Mouse (Mus musculus): ENCODE measurements at regions not wholly inside any gene's neighbourhood (a gene's known extent, or its start where the extent isn't known, plus 50 kb on each side); places are given as distances from the start of the nearest gene placed in this dataset.

DNA sequence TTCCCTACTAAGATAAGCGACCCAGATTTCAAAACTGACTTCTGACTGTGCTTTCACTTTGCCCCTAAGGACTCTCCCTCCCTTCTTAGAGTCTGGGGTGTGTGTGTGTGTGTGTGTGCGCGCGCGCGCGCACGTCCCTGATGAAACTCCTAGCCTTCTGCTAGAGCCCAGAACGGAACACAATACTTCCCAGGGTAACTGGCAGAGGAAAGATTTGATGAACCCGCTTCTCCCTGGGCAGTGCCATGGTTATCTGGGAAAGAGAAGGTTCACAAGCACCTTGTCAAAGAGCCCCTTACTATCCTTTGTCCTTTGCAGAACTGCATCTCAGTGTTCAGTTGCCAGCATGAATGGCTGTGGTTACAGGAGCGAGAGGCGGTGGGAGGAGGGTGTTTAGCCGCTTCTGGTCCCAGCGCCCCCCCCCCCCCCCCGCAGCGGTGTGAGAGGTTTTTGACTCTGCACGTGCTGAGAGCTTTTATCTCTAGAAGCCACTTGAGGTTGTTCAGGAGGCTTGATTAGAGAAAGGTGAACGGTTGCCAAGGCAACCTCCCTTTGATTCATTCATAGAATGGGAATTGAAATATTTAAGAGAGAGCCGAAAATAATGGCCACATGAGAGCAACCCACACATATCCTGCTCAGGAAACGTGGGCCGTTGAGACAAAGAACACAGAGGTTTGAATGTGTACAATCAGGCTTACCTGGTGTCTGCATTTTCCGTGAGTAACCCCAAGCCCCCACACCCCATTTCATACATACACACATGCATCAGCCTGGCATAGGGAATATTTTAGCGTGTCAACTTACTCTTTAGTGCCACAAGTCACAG is 286.3 kb upstream of the Gm10131 start:
- no peaks in the 10 kb centered on the region for H3K27me3 ChIP-seq (ENCODE audit: control insufficient read depth, insufficient read depth, low read length)
- peak; percentile 55 for ATAC-seq (ENCODE audit: low FRiP score)
- 37% methylated on average over 22 of the region's 23 CpGs for WGBS
- H3K4me3 ChIP-seq (ENCODE audit: low read depth, low read length) = no peak overlapping the region
- 0 out of 2 replicates have a peak, but pooled peaks cover 3% of the 10 kb centered on the region for H3K4me1 ChIP-seq (replicated peaks; ENCODE audit: control insufficient read depth, insufficient read depth, low read length)
- H3K36me3 ChIP-seq (ENCODE audit: control insufficient read depth, insufficient read depth, low read length) = no peaks in the 10 kb centered on the region
- no peaks in the 10 kb centered on the region for H3K9me3 ChIP-seq (ENCODE audit: control insufficient read depth, low read length)
- DNase-seq (ENCODE audit: low spot score) = peak; percentile 43
- peak overlapping the region; percentile 37; the same call in 1 of the 2 replicates for H3K27ac ChIP-seq (ENCODE audit: low read depth, low read length)
- no peak overlapping the region for H3K9ac ChIP-seq (ENCODE audit: low read depth, low read length)
- H3K4me2 ChIP-seq (replicated peaks; ENCODE audit: low read depth, low read length) = no peak overlapping the region

- DNase-seq (ENCODE audit: low spot score) = peak; percentile 42
- Histone ChIP-seq H3K27ac (ENCODE audit: low read depth, low read length) (no peak overlapping the region), H3K9me3 (ENCODE audit: control insufficient read depth, low read length) (no peaks in the 10 kb centered on the region), H3K4me1 (replicated peaks; ENCODE audit: control insufficient read depth, insufficient read depth, low read length) (0 out of 2 replicates have a peak, but pooled peaks cover 6% of the 10 kb centered on the region), H3K4me3 (ENCODE audit: low read depth, low read length) (no peak overlapping the region), H3K9ac (ENCODE audit: low read depth, low read length) (no peak overlapping the region), H3K36me3 (ENCODE audit: control insufficient read depth, insufficient read depth, low read length) (no peaks in the 10 kb centered on the region), H3K4me2 (replicated peaks; ENCODE audit: low read depth, low read length) (no peak overlapping the region), H3K27me3 (ENCODE audit: control insufficient read depth, insufficient read depth, low read length) (no peaks in the 10 kb centered on the region)
- ATAC-seq (ENCODE audit: low FRiP score) = no peak
- WGBS = 58% methylated on average over 4 of the region's 4 CpGs
Measured at GRCm38 (mm10) chr8:34397225-34397582, 285.7 kb upstream of the Gm10131 start.

- Histone ChIP-seq H3K27ac (ENCODE audit: low read depth, low read length) (peak overlapping the region; percentile 17; the same call in 1 of the 2 replicates), H3K36me3 (ENCODE audit: control insufficient read depth, insufficient read depth, low read length) (no peaks in the 10 kb centered on the region), H3K9me3 (ENCODE audit: control insufficient read depth, low read length) (no peaks in the 10 kb centered on the region), H3K4me2 (replicated peaks; ENCODE audit: low read depth, low read length) (no peak overlapping the region), H3K27me3 (ENCODE audit: control insufficient read depth, insufficient read depth, low read length) (no peaks in the 10 kb centered on the region), H3K4me1 (replicated peaks; ENCODE audit: control insufficient read depth, insufficient read depth, low read length) (0 out of 2 replicates have a peak, but pooled peaks cover 6% of the 10 kb centered on the region), H3K4me3 (ENCODE audit: low read depth, low read length) (no peak overlapping the region), H3K9ac (ENCODE audit: low read depth, low read length) (no peak overlapping the region)
- 89% methylated on average over 15 of the region's 15 CpGs for WGBS
- DNase-seq (ENCODE audit: low spot score) (no peak), ATAC-seq (ENCODE audit: low FRiP score) (no peak)
Measured at GRCm38 (mm10) chr8:34392981-34393828, 281.7 kb upstream of the Gm10131 start.

DNA sequence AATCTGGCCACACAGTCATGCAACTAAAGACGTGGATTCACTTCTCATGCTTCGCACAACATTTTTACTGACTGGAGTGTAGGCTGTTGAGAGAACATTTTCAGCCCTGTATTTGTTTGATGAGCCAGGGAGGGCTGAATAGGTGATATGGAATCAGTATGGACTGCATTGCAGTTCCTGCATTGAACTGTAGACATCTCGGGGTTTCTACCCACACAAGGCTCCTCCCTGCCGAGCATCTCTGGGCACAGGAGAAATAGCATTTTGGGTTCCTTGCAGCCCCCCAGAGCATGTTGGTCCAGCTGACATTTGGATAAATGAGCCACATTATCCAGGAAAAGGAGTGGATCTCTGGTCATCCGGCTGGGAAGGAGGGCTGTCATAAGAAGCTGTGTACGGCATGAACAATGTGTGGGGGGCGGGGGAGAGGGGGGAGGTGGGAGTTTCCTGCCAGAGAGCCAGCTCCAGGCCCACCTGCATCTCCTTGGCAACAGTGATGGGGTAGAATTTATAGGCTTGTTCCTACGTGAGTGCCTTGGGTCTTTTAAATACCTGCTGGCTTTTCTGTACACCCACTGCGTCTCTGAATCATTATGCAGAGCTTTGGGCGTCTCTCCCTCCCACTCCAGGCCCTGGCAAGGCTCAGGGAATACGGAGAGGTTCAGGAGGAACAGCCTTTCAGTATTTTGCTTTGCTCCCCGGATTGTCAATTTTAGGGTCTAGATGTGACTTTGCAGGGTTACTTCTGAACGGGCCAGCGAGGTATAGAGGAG is 280.9 kb upstream of the Gm10131 start:
- Histone ChIP-seq H3K27me3 (ENCODE audit: control insufficient read depth, insufficient read depth, low read length) (no peaks in the 10 kb centered on the region), H3K36me3 (ENCODE audit: control insufficient read depth, insufficient read depth, low read length) (no peaks in the 10 kb centered on the region), H3K27ac (ENCODE audit: low read depth, low read length) (peak overlapping the region; percentile 30), H3K4me1 (replicated peaks; ENCODE audit: control insufficient read depth, insufficient read depth, low read length) (0 out of 2 replicates have a peak, but pooled peaks cover 2% of the 10 kb centered on the region), H3K9me3 (ENCODE audit: control insufficient read depth, low read length) (no peaks in the 10 kb centered on the region), H3K4me3 (ENCODE audit: low read depth, low read length) (no peak overlapping the region), H3K9ac (ENCODE audit: low read depth, low read length) (no peak overlapping the region), H3K4me2 (replicated peaks; ENCODE audit: low read depth, low read length) (no peak overlapping the region)
- ATAC-seq (ENCODE audit: low FRiP score) = peak; percentile 64; the same call in 1 of the 2 replicates
- 58% methylated on average over 14 of the region's 14 CpGs for WGBS
- DNase-seq (ENCODE audit: low spot score) = no peak

- no peak overlapping the region for H3K4me2 ChIP-seq (replicated peaks; ENCODE audit: low read depth, low read length)
- 50% methylated on average over 10 of the region's 10 CpGs for WGBS
- H3K27me3 ChIP-seq (ENCODE audit: control insufficient read depth, insufficient read depth, low read length) = no peaks in the 10 kb centered on the region
- H3K4me1 ChIP-seq (replicated peaks; ENCODE audit: control insufficient read depth, insufficient read depth, low read length) = no peaks in the 10 kb centered on the region
- no peaks in the 10 kb centered on the region for H3K36me3 ChIP-seq (ENCODE audit: control insufficient read depth, insufficient read depth, low read length)
- ATAC-seq (ENCODE audit: low FRiP score) (peak; percentile 86), DNase-seq (ENCODE audit: low spot score) (peak; percentile 44)
- no peak overlapping the region for H3K4me3 ChIP-seq (ENCODE audit: low read depth, low read length)
- no peaks in the 10 kb centered on the region for H3K9me3 ChIP-seq (ENCODE audit: control insufficient read depth, low read length)
- H3K9ac ChIP-seq (ENCODE audit: low read depth, low read length) = no peak overlapping the region
- no peak overlapping the region for H3K27ac ChIP-seq (ENCODE audit: low read depth, low read length)
Measured at GRCm38 (mm10) chr8:34385806-34386439, 274.4 kb upstream of the Gm10131 start.

DNA sequence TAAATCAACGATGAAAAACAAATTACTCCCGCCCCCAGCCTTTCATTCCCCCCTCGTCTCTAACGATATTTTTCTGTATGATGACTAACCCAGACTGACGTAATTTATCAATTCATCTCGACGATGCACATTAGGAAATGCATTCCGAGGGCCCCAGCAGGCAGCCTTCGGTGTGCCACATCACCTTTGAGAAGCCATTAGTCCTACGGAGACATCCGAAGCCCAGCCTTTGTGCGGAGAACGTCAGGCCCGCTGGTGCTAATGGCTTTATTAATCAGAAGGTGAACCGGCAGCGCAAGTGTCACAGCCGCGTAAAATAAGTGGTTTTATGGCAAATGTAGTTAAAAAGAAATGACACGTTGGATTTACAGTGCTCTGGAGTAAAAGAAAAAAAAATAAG is 269.1 kb upstream of the Gm10131 start:
- Histone ChIP-seq H3K27me3 (ENCODE audit: control insufficient read depth, insufficient read depth, low read length) (no peaks in the 10 kb centered on the region), H3K27ac (ENCODE audit: low read depth, low read length) (no peak overlapping the region), H3K4me2 (replicated peaks; ENCODE audit: low read depth, low read length) (no peak overlapping the region), H3K4me1 (replicated peaks; ENCODE audit: control insufficient read depth, insufficient read depth, low read length) (peaks cover 2% of the 10 kb centered on the region; the same call in 1 of the 2 replicates), H3K9ac (ENCODE audit: low read depth, low read length) (no peak overlapping the region), H3K9me3 (ENCODE audit: control insufficient read depth, low read length) (no peaks in the 10 kb centered on the region), H3K36me3 (ENCODE audit: control insufficient read depth, insufficient read depth, low read length) (no peaks in the 10 kb centered on the region), H3K4me3 (ENCODE audit: low read depth, low read length) (no peak overlapping the region)
- WGBS = 52% methylated on average over 19 of the region's 19 CpGs
- ATAC-seq (ENCODE audit: low FRiP score) = peak; percentile 58; the same call in 1 of the 2 replicates
- DNase-seq (ENCODE audit: low spot score) = no peak

- H3K36me3 ChIP-seq (ENCODE audit: control insufficient read depth, insufficient read depth, low read length) = no peaks in the 10 kb centered on the region
- peaks cover 2% of the 10 kb centered on the region; the same call in 1 of the 2 replicates for H3K4me1 ChIP-seq (replicated peaks; ENCODE audit: control insufficient read depth, insufficient read depth, low read length)
- ATAC-seq (ENCODE audit: low FRiP score) = peak; percentile 88
- H3K27me3 ChIP-seq (ENCODE audit: control insufficient read depth, insufficient read depth, low read length) = no peaks in the 10 kb centered on the region
- H3K9ac ChIP-seq (ENCODE audit: low read depth, low read length) = no peak overlapping the region
- 14% methylated on average over 3 of the region's 3 CpGs for WGBS
- no peak overlapping the region for H3K4me2 ChIP-seq (replicated peaks; ENCODE audit: low read depth, low read length)
- peak; percentile 48 for DNase-seq (ENCODE audit: low spot score)
- peak overlapping the region; percentile 37; the same call in 1 of the 2 replicates for H3K27ac ChIP-seq (ENCODE audit: low read depth, low read length)
- H3K9me3 ChIP-seq (ENCODE audit: control insufficient read depth, low read length) = no peaks in the 10 kb centered on the region
- no peak overlapping the region for H3K4me3 ChIP-seq (ENCODE audit: low read depth, low read length)
Measured at GRCm38 (mm10) chr8:34377154-34377553, 265.6 kb upstream of the Gm10131 start.

DNA sequence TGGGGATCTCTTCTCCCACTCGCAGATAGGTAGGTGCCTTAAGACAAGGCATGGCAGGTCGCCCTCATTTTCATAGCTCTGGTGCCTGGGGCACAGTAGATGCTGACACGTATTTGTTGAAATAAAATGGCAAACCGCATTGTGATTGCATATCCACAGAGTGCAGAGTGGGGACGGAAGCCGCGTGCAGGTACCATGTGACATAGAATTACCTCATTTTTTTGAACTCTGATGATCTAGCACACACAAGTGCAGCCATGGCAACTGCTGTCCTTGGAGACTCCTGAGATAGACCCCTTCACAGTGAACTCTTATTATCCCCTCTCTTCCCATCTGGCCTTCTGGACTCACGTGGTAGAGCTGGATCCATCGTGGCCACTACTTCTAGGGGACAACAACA is 262.7 kb upstream of the Gm10131 start:
- Histone ChIP-seq H3K27me3 (ENCODE audit: control insufficient read depth, insufficient read depth, low read length) (no peaks in the 10 kb centered on the region), H3K4me2 (replicated peaks; ENCODE audit: low read depth, low read length) (no peak overlapping the region), H3K4me3 (ENCODE audit: low read depth, low read length) (no peak overlapping the region), H3K27ac (ENCODE audit: low read depth, low read length) (no peak overlapping the region), H3K9ac (ENCODE audit: low read depth, low read length) (no peak overlapping the region), H3K9me3 (ENCODE audit: control insufficient read depth, low read length) (no peaks in the 10 kb centered on the region), H3K4me1 (replicated peaks; ENCODE audit: control insufficient read depth, insufficient read depth, low read length) (no peaks in the 10 kb centered on the region; the same call in 1 of the 2 replicates), H3K36me3 (ENCODE audit: control insufficient read depth, insufficient read depth, low read length) (no peaks in the 10 kb centered on the region)
- 88% methylated on average over 9 of the region's 9 CpGs for WGBS
- ATAC-seq (ENCODE audit: low FRiP score) = no peak
- DNase-seq (ENCODE audit: low spot score) = no peak

Data from hindbrain, embryonic 11.5 days (tissue).